Mouse (Mus musculus): ENCODE results near the gene Cox4i1. TPM values are rescaled to one million over a fixed set of nuclear protein-coding genes. Genes with fewer than 3 reads are reported as not detected.
A peak's percentile ranks its signal among the peaks of the same experiment; 100 is the strongest.

The Cox4i1 gene
- polyA plus RNA-seq, 1 experiment from 2014 or later = 1,017 TPM

GRCm38 (mm10) chr8:120683602-120684001 is 15.6 kb downstream of the Cox4i1 start:
- Histone ChIP-seq H3K36me3 (no peaks in the 10 kb centered on the region), H3K9ac (no peak overlapping the region), H3K9me3 (no peaks in the 10 kb centered on the region), H3K4me3 (no peak overlapping the region), H3K27ac (no peak overlapping the region), H3K27me3 (peaks cover 7% of the 10 kb centered on the region; the same call in 1 of the 2 replicates), H3K4me2 (no peak overlapping the region), H3K4me1 (peaks cover 30% of the 10 kb centered on the region)
- ATAC-seq (ENCODE audit: insufficient number of reproducible peaks, insufficient read depth, low FRiP score, low TSS enrichment, low read depth) = no peak
- 15% methylated on average over 10 of the region's 10 CpGs for WGBS

DNA sequence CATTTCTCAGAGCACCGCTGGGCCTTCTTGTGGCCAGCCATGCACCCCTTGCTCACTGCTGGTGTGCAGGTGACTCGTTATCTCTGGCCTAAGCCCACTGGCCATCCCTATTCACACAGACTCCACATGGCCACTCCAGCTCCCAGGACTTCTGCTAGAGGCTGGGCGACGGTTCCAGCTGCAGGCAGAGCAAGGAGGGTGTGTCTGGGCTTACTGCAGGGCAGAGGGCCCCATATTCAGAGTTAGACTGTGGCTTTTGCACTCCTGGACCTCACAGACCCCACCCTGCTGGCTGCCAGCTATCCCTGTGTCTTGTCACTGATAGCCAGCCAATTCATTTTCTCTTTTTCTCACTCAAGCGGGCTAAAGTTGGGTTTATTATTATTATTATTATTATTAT is 16.1 kb downstream of the Cox4i1 start:
- no peak overlapping the region for H3K27ac ChIP-seq
- no peak overlapping the region for H3K4me3 ChIP-seq
- H3K4me2 ChIP-seq = no peak overlapping the region
- H3K36me3 ChIP-seq = no peaks in the 10 kb centered on the region
- H3K4me1 ChIP-seq = peaks cover 30% of the 10 kb centered on the region
- H3K27me3 ChIP-seq = peaks cover 7% of the 10 kb centered on the region; the same call in 1 of the 2 replicates
- WGBS = 71% methylated on average over 5 of the region's 5 CpGs
- no peak overlapping the region for H3K9ac ChIP-seq
- no peak for ATAC-seq (ENCODE audit: insufficient number of reproducible peaks, insufficient read depth, low FRiP score, low TSS enrichment, low read depth)
- H3K9me3 ChIP-seq = no peaks in the 10 kb centered on the region

DNA sequence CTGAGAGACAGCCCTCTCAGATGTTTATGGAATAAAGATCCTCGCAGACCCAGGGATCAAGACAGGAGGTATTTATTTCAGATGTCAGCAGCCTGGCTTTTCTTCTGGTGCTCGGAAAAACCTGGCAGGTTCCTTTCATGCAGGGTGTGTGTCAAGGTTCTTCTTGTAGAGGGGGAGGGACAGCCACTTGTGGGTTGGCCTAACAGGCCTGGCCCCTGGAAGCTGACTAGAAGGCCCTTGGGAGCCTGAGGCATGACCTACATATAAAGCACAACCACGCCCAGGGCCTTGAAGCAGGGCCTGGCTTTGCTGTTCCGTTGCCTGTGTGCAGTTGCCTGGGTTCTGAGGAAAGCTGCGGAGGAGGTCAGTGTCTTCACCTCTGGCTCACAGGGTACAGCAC is 17.1 kb downstream of the Cox4i1 start:
- H3K36me3 ChIP-seq = no peaks in the 10 kb centered on the region
- peaks cover 30% of the 10 kb centered on the region for H3K4me1 ChIP-seq
- ATAC-seq (ENCODE audit: insufficient number of reproducible peaks, insufficient read depth, low FRiP score, low TSS enrichment, low read depth) = no peak
- no peak overlapping the region for H3K4me2 ChIP-seq
- WGBS = 39% methylated on average over 5 of the region's 5 CpGs
- H3K4me3 ChIP-seq = no peak overlapping the region
- H3K9ac ChIP-seq = 0 out of 2 replicates have a peak overlapping the region, but pooled peaks have one; percentile 3
- peaks cover 7% of the 10 kb centered on the region; the same call in 1 of the 2 replicates for H3K27me3 ChIP-seq
- peak overlapping the region; percentile 81 for H3K27ac ChIP-seq
- H3K9me3 ChIP-seq = no peaks in the 10 kb centered on the region

DNA sequence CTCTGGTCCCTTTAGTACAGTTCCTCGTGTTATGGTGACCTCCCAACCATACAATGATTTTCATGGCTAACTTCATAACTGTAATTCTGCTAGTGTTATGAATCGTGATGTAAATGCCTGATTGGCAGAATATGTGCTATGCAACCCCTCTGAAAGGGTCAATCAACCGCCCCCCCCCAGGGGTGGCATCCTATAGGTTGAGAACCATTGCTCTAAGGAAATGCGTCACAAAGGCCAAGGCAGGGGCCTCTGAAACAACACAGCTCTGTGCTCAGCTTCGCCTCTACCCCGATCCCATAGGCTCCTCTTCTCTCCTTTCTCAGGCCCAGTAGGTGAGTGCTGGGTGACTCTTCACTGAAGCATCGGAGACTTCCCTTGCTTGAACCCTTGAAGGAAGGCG is 17.6 kb downstream of the Cox4i1 start:
- Histone ChIP-seq H3K4me2 (no peak overlapping the region), H3K36me3 (no peaks in the 10 kb centered on the region), H3K9me3 (no peaks in the 10 kb centered on the region), H3K9ac (peak overlapping the region; percentile 6; the same call in 1 of the 2 replicates), H3K27me3 (peaks cover 7% of the 10 kb centered on the region; the same call in 1 of the 2 replicates), H3K4me1 (peaks cover 30% of the 10 kb centered on the region), H3K27ac (peak overlapping the region; percentile 81), H3K4me3 (no peak overlapping the region)
- 78% methylated on average over 8 of the region's 8 CpGs for WGBS
- ATAC-seq (ENCODE audit: insufficient number of reproducible peaks, insufficient read depth, low FRiP score, low TSS enrichment, low read depth) = no peak

- Histone ChIP-seq H3K4me3 (no peak overlapping the region), H3K9ac (peak overlapping the region; percentile 6; the same call in 1 of the 2 replicates), H3K4me2 (no peak overlapping the region), H3K27ac (peak overlapping the region; percentile 81), H3K4me1 (peaks cover 30% of the 10 kb centered on the region), H3K27me3 (peaks cover 7% of the 10 kb centered on the region; the same call in 1 of the 2 replicates), H3K36me3 (no peaks in the 10 kb centered on the region), H3K9me3 (no peaks in the 10 kb centered on the region)
- ATAC-seq (ENCODE audit: insufficient number of reproducible peaks, insufficient read depth, low FRiP score, low TSS enrichment, low read depth) = no peak
- 71% methylated on average over 13 of the region's 13 CpGs for WGBS
These were observed 18.0 kb downstream of the Cox4i1 start for GRCm38 (mm10) chr8:120686051-120686450.

GRCm38 (mm10) chr8:120686576-120686975 is 18.6 kb downstream of the Cox4i1 start:
- Histone ChIP-seq H3K4me2 (no peak overlapping the region), H3K27ac (no peak overlapping the region), H3K36me3 (no peaks in the 10 kb centered on the region), H3K9me3 (no peaks in the 10 kb centered on the region), H3K4me3 (no peak overlapping the region), H3K4me1 (peaks cover 30% of the 10 kb centered on the region), H3K9ac (no peak overlapping the region; the same call in 1 of the 2 replicates), H3K27me3 (peaks cover 7% of the 10 kb centered on the region; the same call in 1 of the 2 replicates)
- no peak for ATAC-seq (ENCODE audit: insufficient number of reproducible peaks, insufficient read depth, low FRiP score, low TSS enrichment, low read depth)
- WGBS = 73% methylated on average over 5 of the region's 5 CpGs

- H3K9me3 ChIP-seq = no peaks in the 10 kb centered on the region
- ATAC-seq (ENCODE audit: insufficient number of reproducible peaks, insufficient read depth, low FRiP score, low TSS enrichment, low read depth) = no peak
- no peaks in the 10 kb centered on the region for H3K36me3 ChIP-seq
- H3K9ac ChIP-seq = no peak overlapping the region
- peaks cover 3% of the 10 kb centered on the region; the same call in 1 of the 2 replicates for H3K27me3 ChIP-seq
- H3K4me3 ChIP-seq = no peak overlapping the region
- no peak overlapping the region for H3K4me2 ChIP-seq
- peaks cover 30% of the 10 kb centered on the region for H3K4me1 ChIP-seq
- no peak overlapping the region for H3K27ac ChIP-seq
- WGBS = 80% methylated on average over 8 of the region's 8 CpGs
These were observed 19.8 kb downstream of the Cox4i1 start for GRCm38 (mm10) chr8:120687786-120688185.

GRCm38 (mm10) chr8:120688511-120688910 is 20.5 kb downstream of the Cox4i1 start:
- no peak overlapping the region for H3K9ac ChIP-seq
- H3K4me1 ChIP-seq = peaks cover 30% of the 10 kb centered on the region
- no peak overlapping the region for H3K4me3 ChIP-seq
- H3K27ac ChIP-seq = no peak overlapping the region
- no peak overlapping the region for H3K4me2 ChIP-seq
- WGBS = 86% methylated on average over 7 of the region's 7 CpGs
- no peaks in the 10 kb centered on the region for H3K9me3 ChIP-seq
- no peaks in the 10 kb centered on the region; the same call in 1 of the 2 replicates for H3K27me3 ChIP-seq
- no peak for ATAC-seq (ENCODE audit: insufficient number of reproducible peaks, insufficient read depth, low FRiP score, low TSS enrichment, low read depth)
- no peaks in the 10 kb centered on the region for H3K36me3 ChIP-seq

DNA sequence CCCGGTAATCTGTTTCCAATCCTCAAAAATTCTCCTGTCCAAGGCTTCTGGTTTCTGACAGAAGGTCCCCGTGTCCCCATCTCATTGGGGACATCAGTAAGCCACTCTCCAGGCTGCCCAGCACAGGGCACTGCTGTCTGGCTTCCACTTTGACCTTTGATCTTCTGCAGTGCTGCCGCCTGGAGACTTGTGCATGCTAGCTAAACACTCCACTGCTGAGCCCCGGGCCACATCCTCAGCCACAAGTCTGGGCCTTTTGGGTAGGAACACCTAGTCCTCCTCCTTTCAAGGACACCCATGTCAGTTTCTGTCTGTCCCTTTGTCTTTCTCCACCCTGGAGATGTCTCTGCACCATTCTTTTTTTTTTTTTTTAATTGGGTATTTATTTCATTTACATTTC is 24.9 kb downstream of the Cox4i1 start:
- Histone ChIP-seq H3K4me1 (peaks cover 8% of the 10 kb centered on the region), H3K9ac (no peak overlapping the region), H3K27me3 (no peaks in the 10 kb centered on the region; the same call in 1 of the 2 replicates), H3K4me3 (no peak overlapping the region), H3K36me3 (no peaks in the 10 kb centered on the region), H3K4me2 (no peak overlapping the region), H3K9me3 (no peaks in the 10 kb centered on the region), H3K27ac (no peak overlapping the region)
- no peak for ATAC-seq (ENCODE audit: insufficient number of reproducible peaks, insufficient read depth, low FRiP score, low TSS enrichment, low read depth)
- 48% methylated on average over 4 of the region's 4 CpGs for WGBS

DNA sequence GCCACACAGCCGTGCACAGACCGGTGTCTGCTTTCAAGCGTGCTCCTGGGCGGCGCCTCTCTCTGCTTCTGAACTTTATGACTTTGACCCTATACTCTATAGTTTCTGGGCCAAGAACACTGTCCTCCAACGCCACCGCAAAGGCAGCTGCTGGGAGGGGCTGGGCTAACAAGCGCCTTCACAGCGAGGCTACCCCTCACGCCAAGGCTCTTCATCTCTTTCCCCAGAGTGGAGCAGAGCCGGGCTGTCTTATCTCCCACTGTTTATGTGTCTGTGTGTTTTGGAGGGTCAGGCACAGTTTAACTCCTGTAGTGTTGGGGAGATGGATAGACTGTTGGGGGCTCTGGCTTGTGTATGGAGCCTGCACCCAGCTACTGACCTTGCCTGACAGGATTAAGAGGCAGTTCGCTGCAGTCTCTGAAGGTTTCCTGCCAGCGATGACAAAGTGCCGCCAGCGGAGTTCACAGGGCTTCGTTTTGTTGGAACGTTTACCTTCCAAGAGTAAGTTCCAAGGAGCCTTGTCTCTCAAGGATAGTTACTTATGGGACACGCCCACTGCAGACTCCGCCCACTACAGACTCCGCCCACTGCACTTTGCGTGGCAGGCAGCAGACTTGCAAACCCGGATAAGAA is 26.0 kb downstream of the Cox4i1 start:
- H3K9me3 ChIP-seq = no peaks in the 10 kb centered on the region
- ATAC-seq (ENCODE audit: insufficient number of reproducible peaks, insufficient read depth, low FRiP score, low TSS enrichment, low read depth) = no peak
- H3K9ac ChIP-seq = no peak overlapping the region
- no peaks in the 10 kb centered on the region; the same call in 1 of the 2 replicates for H3K27me3 ChIP-seq
- H3K4me1 ChIP-seq = peaks cover 8% of the 10 kb centered on the region
- no peaks in the 10 kb centered on the region for H3K36me3 ChIP-seq
- 52% methylated on average over 22 of the region's 22 CpGs for WGBS
- no peak overlapping the region for H3K4me3 ChIP-seq
- no peak overlapping the region for H3K27ac ChIP-seq
- H3K4me2 ChIP-seq = no peak overlapping the region

DNA sequence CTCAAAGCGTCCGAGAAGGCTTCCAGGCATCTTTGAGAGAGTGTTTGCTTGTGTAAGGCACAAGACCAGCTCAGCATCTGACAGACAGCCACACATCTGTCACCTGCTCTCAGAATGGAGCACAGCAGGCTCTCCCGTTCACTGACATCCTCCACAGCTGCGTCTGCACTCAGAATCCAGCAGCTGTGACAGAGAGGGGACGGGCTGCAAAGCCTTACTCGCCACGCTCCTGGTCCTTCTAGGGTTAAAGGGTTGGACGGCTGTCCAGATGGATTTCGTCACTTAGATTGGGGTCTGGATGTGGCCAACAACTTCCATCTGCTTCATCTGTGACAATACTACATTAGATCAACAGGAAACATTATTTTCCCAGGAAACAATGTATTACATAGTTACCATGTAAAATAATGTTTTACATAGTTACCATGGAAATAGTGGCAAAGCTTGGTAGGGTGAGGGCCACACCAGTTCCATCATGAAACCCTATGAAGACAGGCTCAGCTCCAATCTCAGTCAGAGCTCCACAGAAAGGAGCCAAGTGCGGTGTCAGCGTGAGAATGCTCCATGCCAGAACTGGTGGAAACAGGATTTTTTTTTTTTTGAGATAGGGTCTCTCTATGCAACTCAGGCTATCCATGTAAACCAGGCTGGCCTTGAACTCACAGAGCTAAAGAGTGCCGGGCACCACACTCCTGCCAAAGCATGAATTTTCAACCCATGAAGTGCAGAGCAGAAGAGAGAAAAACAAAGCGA is 28.6 kb downstream of the Cox4i1 start:
- Histone ChIP-seq H3K27me3 (no peaks in the 10 kb centered on the region), H3K9me3 (no peaks in the 10 kb centered on the region), H3K4me3 (no peak overlapping the region), H3K9ac (no peak overlapping the region), H3K4me1 (peaks cover 8% of the 10 kb centered on the region), H3K4me2 (no peak overlapping the region), H3K36me3 (no peaks in the 10 kb centered on the region), H3K27ac (no peak overlapping the region)
- WGBS = 50% methylated on average over 13 of the region's 13 CpGs
- ATAC-seq (ENCODE audit: insufficient number of reproducible peaks, insufficient read depth, low FRiP score, low TSS enrichment, low read depth) = no peak

Measured in embryonic facial prominence, embryonic 13.5 days (tissue).